Comparison of ENCODE assay signal across 13 mouse cellular contexts in the genomic region with DNA sequence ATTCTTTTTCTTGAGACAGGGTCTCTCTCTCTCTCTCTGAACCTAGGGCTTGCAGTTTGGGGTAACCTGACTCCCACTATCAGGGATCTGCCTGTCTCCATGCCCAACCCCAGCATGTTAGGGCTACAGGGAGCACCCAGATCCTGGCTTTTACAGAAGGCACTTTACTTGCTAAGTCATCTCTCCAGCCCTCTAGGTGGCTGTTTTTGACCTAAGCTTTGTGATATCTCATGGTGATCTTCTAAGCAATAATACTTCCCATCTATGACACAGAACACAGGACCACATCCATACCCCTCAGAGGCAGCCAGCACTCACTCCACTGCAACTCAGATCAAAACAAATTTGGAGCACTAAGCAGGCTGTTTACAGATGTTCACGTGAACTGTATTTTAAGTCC.
DNase-seq lines count a peak whose midpoint lies in the region; ATAC-seq and TF ChIP-seq lines count a peak whose summit lies in the region.
"Had no signal": no experiment of that assay in that cellular context is flagged by ENCODE, and none has a peak within 500 bp of the region (broad histone marks: within the 10 kb centered on the region; RNA-seq: fewer than 3 reads in every experiment).

No protein-coding gene starts in this region.

- no peak overlapping the region for H3K4me2 ChIP-seq in hindbrain, embryonic 11.5 days (replicated peaks; ENCODE audit: low read depth, low read length)
- H3K4me2 ChIP-seq in lung, postnatal 0 days (replicated peaks; ENCODE audit: low read depth, low read length), result peak overlapping the region; percentile 92; the same call in 1 of the 2 replicates
- peak overlapping the region; percentile 98; the same call in 1 of the 2 replicates for H3K4me2 ChIP-seq in intestine, embryonic 15.5 days (replicated peaks)
- no peak overlapping the region for H3K4me2 ChIP-seq in stomach, embryonic 16.5 days (ENCODE audit: low read depth, low read length)

- H3K9ac ChIP-seq in hindbrain, embryonic 11.5 days (ENCODE audit: low read depth, low read length), result no peak overlapping the region
- H3K9ac ChIP-seq in lung, postnatal 0 days (replicated peaks; ENCODE audit: low read depth), result no peak overlapping the region
- H3K9ac ChIP-seq in intestine, embryonic 15.5 days, result no peak overlapping the region
- H3K9ac ChIP-seq in stomach, embryonic 16.5 days (ENCODE audit: low read length), result no peak overlapping the region

- 51% methylated on average over 1 of the region's 1 CpGs for WGBS in hindbrain, embryonic 10.5 days
- 87% methylated on average over 1 of the region's 1 CpGs for WGBS in hindbrain, embryonic 11.5 days
- WGBS in lung, postnatal 0 days, result 15% methylated on average over 1 of the region's 1 CpGs
- WGBS in intestine, embryonic 15.5 days, result 39% methylated on average over 1 of the region's 1 CpGs
- WGBS in stomach, embryonic 16.5 days, result 43% methylated on average over 1 of the region's 1 CpGs

- 0 out of 2 replicates have a peak overlapping the region, but pooled peaks have one; percentile 8 for H3K27ac ChIP-seq in hindbrain, embryonic 10.5 days
- no peak overlapping the region for H3K27ac ChIP-seq in hindbrain, embryonic 11.5 days (ENCODE audit: low read depth, low read length)
- H3K27ac ChIP-seq in lung, postnatal 0 days (ENCODE audit: low read length), result peak overlapping the region; percentile 99
- peak overlapping the region; percentile 95 for H3K27ac ChIP-seq in intestine, embryonic 15.5 days
- H3K27ac ChIP-seq in stomach, embryonic 16.5 days (ENCODE audit: low read length), result peak overlapping the region; percentile 95

- ATAC-seq in hindbrain, embryonic 11.5 days (ENCODE audit: low FRiP score), result no peak
- no peak for ATAC-seq in lung, postnatal 0 days
- ATAC-seq in intestine, embryonic 15.5 days, result no peak
- no peak for ATAC-seq in stomach, embryonic 16.5 days (ENCODE audit: insufficient read depth, low FRiP score)

- no peak for TF ChIP-seq EP300 in lung, postnatal 0 days (IDR thresholded peaks at IDR 0.05)

- H3K27me3 ChIP-seq in hindbrain, embryonic 10.5 days (ENCODE audit: insufficient read depth, poor library complexity, severe bottlenecking), result peaks cover 29% of the 10 kb centered on the region
- H3K27me3 ChIP-seq in hindbrain, embryonic 11.5 days (ENCODE audit: control insufficient read depth, insufficient read depth, low read length), result peaks cover 4% of the 10 kb centered on the region; the same call in 1 of the 2 replicates
- H3K27me3 ChIP-seq in lung, postnatal 0 days (replicated peaks; ENCODE audit: insufficient read depth, low read length), result no peaks in the 10 kb centered on the region
- H3K27me3 ChIP-seq in intestine, embryonic 15.5 days (replicated peaks), result no peaks in the 10 kb centered on the region
- no peaks in the 10 kb centered on the region for H3K27me3 ChIP-seq in stomach, embryonic 16.5 days (ENCODE audit: control insufficient read depth, insufficient read depth, low read length)

- H3K4me1 ChIP-seq in hindbrain, embryonic 10.5 days (replicated peaks), result peaks cover 48% of the 10 kb centered on the region
- H3K4me1 ChIP-seq in hindbrain, embryonic 11.5 days (replicated peaks; ENCODE audit: control insufficient read depth, insufficient read depth, low read length), result no peaks in the 10 kb centered on the region; the same call in 1 of the 2 replicates
- peaks cover 7% of the 10 kb centered on the region; the same call in 1 of the 2 replicates for H3K4me1 ChIP-seq in lung, postnatal 0 days (ENCODE audit: insufficient read depth, low read depth, low read length)
- peaks cover 13% of the 10 kb centered on the region; the same call in 1 of the 2 replicates for H3K4me1 ChIP-seq in intestine, embryonic 15.5 days (replicated peaks)
- H3K4me1 ChIP-seq in stomach, embryonic 16.5 days (ENCODE audit: control insufficient read depth, insufficient read depth, low read length), result peaks cover 11% of the 10 kb centered on the region; the same call in 1 of the 2 replicates

- no peak for TF ChIP-seq CTCF in lung, postnatal 0 days (IDR thresholded peaks at IDR 0.05)

- no peak for DNase-seq in hindbrain, embryonic 10.5 days (ENCODE audit: low spot score)
- DNase-seq in hindbrain, embryonic 11.5 days (ENCODE audit: low spot score), result no peak
- no peak for DNase-seq in lung, postnatal 0 days (ENCODE audit: low spot score)
- DNase-seq in lung, adult 18-20 months, result no peak
- DNase-seq in right cerebral cortex, adult 18-20 months, result no peak
- DNase-seq in thymus, postnatal 10 days (ENCODE audit: low spot score in 2 of 2), result no peak
- DNase-seq: cerebellum, postnatal 36 days; gastrocnemius, postnatal 14 days; liver; right cerebral cortex, postnatal 4 days; thymus, postnatal 14 days had no signal

- H3K36me3 ChIP-seq in hindbrain, embryonic 10.5 days, result no peaks in the 10 kb centered on the region
- no peaks in the 10 kb centered on the region for H3K36me3 ChIP-seq in hindbrain, embryonic 11.5 days (ENCODE audit: control insufficient read depth, insufficient read depth, low read length)
- no peaks in the 10 kb centered on the region for H3K36me3 ChIP-seq in lung, postnatal 0 days (ENCODE audit: insufficient read depth, low read length)
- H3K36me3 ChIP-seq in intestine, embryonic 15.5 days, result no peaks in the 10 kb centered on the region
- H3K36me3 ChIP-seq in stomach, embryonic 16.5 days (ENCODE audit: control insufficient read depth, insufficient read depth, low read length), result no peaks in the 10 kb centered on the region

- no peak overlapping the region for H3K4me3 ChIP-seq in hindbrain, embryonic 10.5 days
- H3K4me3 ChIP-seq in hindbrain, embryonic 11.5 days (ENCODE audit: low read depth, low read length), result no peak overlapping the region
- H3K4me3 ChIP-seq in lung, postnatal 0 days (ENCODE audit: low read depth, low read length), result no peak overlapping the region
- H3K4me3 ChIP-seq in intestine, embryonic 15.5 days (replicated peaks), result no peak overlapping the region
- H3K4me3 ChIP-seq in stomach, embryonic 16.5 days (replicated peaks; ENCODE audit: low read length), result no peak overlapping the region

- no peaks in the 10 kb centered on the region for H3K9me3 ChIP-seq in hindbrain, embryonic 10.5 days
- H3K9me3 ChIP-seq in hindbrain, embryonic 11.5 days (ENCODE audit: control insufficient read depth, low read length), result no peaks in the 10 kb centered on the region
- no peaks in the 10 kb centered on the region for H3K9me3 ChIP-seq in lung, postnatal 0 days (ENCODE audit: low read length)
- no peaks in the 10 kb centered on the region for H3K9me3 ChIP-seq in intestine, embryonic 15.5 days
- H3K9me3 ChIP-seq in stomach, embryonic 16.5 days (replicated peaks; ENCODE audit: control insufficient read depth, low read length), result no peaks in the 10 kb centered on the region

Comparison
In these comparisons a context has a peak if more than half of its experiments do, and no peak if none do; other contexts are left out.
1. H3K4me2 ChIP-seq: peak in lung, postnatal 0 days (single experiment) and intestine, embryonic 15.5 days (single experiment); none in hindbrain, embryonic 11.5 days (single experiment) and stomach, embryonic 16.5 days (single experiment).